Mouse (Mus musculus) limb, embryonic 15.5 days (tissue): ENCODE data around the gene Mettl11b. TPM values are rescaled to one million over a fixed set of nuclear protein-coding genes. Genes with fewer than 3 reads are reported as not detected.

Experiments used
- polyA plus RNA-seq: library from polyadenylated mRNA; unstranded; fragments of >200 nt; fragmentation: Nextera tagmentation; extraction: Ambion mirVana; gene quantifications from 2 replicates; pipeline ENCODE4 v1.2.1, GENCODE M21; 2015

Mettl11b gene
- polyA plus RNA-seq, 1 experiment from 2014 or later, result 0.15 TPM

Other genes with a start within 250 kb of the Mettl11b start
- gene Kifap3, start 54.4 kb upstream of the Mettl11b start, polyA plus RNA-seq, result 35.8 and 37.5 TPM in 2 replicates
- gene Scyl3, start 203.9 kb upstream of the Mettl11b start, polyA plus RNA-seq, result 15.6 and 18.4 TPM in 2 replicates